ENCODE assay signal across 9 mouse cellular contexts in genomic region chr9:61898401-61898800, GRCm38 (mm10). TPM values are rescaled to one million over a fixed set of nuclear protein-coding genes. Genes with fewer than 3 reads are reported as not detected.
A peak's percentile ranks its signal among the peaks of the same experiment; 100 is the strongest.
DNase-seq lines count a peak whose midpoint lies in the region; ATAC-seq and TF ChIP-seq lines count a peak whose summit lies in the region.
"Had no signal": no experiment of that assay in that cellular context is flagged by ENCODE, and none has a peak within 500 bp of the region (broad histone marks: within the 10 kb centered on the region; RNA-seq: fewer than 3 reads in every experiment).

No protein-coding gene starts in this region.

- H3K4me1 ChIP-seq in kidney, embryonic 15.5 days = peaks cover 19% of the 10 kb centered on the region; the same call in 1 of the 2 replicates
- peaks cover 6% of the 10 kb centered on the region; the same call in 1 of the 2 replicates for H3K4me1 ChIP-seq in kidney, embryonic 14.5 days (ENCODE audit: control insufficient read depth, insufficient read depth, low read length)
- H3K4me1 ChIP-seq in liver, embryonic 11.5 days (replicated peaks; ENCODE audit: control insufficient read depth, insufficient read depth, low read length) = no peaks in the 10 kb centered on the region
- peaks cover 3% of the 10 kb centered on the region for H3K4me1 ChIP-seq in thymus, adult 2 months (replicated peaks; ENCODE audit: control insufficient read depth, insufficient read depth, low read length)

- H3K9me3 ChIP-seq in kidney, embryonic 15.5 days (replicated peaks) = no peaks in the 10 kb centered on the region
- no peaks in the 10 kb centered on the region for H3K9me3 ChIP-seq in kidney, embryonic 14.5 days (ENCODE audit: control insufficient read depth, low read length)
- no peaks in the 10 kb centered on the region for H3K9me3 ChIP-seq in liver, embryonic 11.5 days (ENCODE audit: control insufficient read depth, low read length)
- H3K9me3 ChIP-seq: neural tube, embryonic 12.5 days had no signal

- H3K27me3 ChIP-seq in kidney, embryonic 15.5 days = peaks cover 47% of the 10 kb centered on the region
- peaks cover 13% of the 10 kb centered on the region for H3K27me3 ChIP-seq in kidney, embryonic 14.5 days (ENCODE audit: control insufficient read depth, insufficient read depth, low read length)
- peaks cover 39% of the 10 kb centered on the region for H3K27me3 ChIP-seq in liver, embryonic 11.5 days (replicated peaks; ENCODE audit: control insufficient read depth, insufficient read depth, low read length)
- H3K27me3 ChIP-seq in thymus, adult 2 months (ENCODE audit: control insufficient read depth, insufficient read depth, low read length) = no peaks in the 10 kb centered on the region

- H3K4me3 ChIP-seq in kidney, embryonic 15.5 days (replicated peaks) = no peak overlapping the region
- H3K4me3 ChIP-seq in gastrocnemius, adult 2 months = no peak overlapping the region
- no peak overlapping the region for H3K4me3 ChIP-seq in kidney, embryonic 14.5 days (ENCODE audit: low read length)
- H3K4me3 ChIP-seq in liver, embryonic 11.5 days (ENCODE audit: low read depth, low read length) = no peak overlapping the region
- H3K4me3 ChIP-seq in thymus, adult 2 months (ENCODE audit: control insufficient read depth, insufficient read depth, low read length) = no peak overlapping the region
- H3K4me3 ChIP-seq: neural tube, embryonic 12.5 days had no signal

- 1% methylated on average over 8 of the region's 8 CpGs for WGBS in kidney, embryonic 15.5 days
- 2% methylated on average over 8 of the region's 8 CpGs for whole genome bisulfite sequencing in kidney, embryonic 14.5 days
- WGBS in liver, embryonic 11.5 days = 5% methylated on average over 8 of the region's 8 CpGs
- WGBS in thymus, adult 2 months = 4% methylated on average over 8 of the region's 8 CpGs

- H3K27ac ChIP-seq in kidney, embryonic 15.5 days = no peak overlapping the region
- H3K27ac ChIP-seq in gastrocnemius, adult 2 months = no peak overlapping the region
- no peak overlapping the region for H3K27ac ChIP-seq in kidney, embryonic 14.5 days (ENCODE audit: low read depth, low read length)
- H3K27ac ChIP-seq in liver, embryonic 11.5 days (ENCODE audit: low read depth, low read length) = no peak overlapping the region
- H3K27ac ChIP-seq in thymus, adult 2 months (ENCODE audit: control insufficient read depth, insufficient read depth, low read length) = no peak overlapping the region
- H3K27ac ChIP-seq: neural tube, embryonic 12.5 days had no signal

- no peak overlapping the region for H3K9ac ChIP-seq in kidney, embryonic 15.5 days
- H3K9ac ChIP-seq in kidney, embryonic 14.5 days (ENCODE audit: low read depth, low read length) = no peak overlapping the region
- H3K9ac ChIP-seq in liver, embryonic 11.5 days (ENCODE audit: low read depth, low read length) = no peak overlapping the region
- H3K9ac ChIP-seq: neural tube, embryonic 12.5 days had no signal

- no peak for TF ChIP-seq POLR2A in thymus, adult 2 months (IDR thresholded peaks at IDR 0.05; ENCODE audit: control insufficient read depth, extremely low read depth, insufficient read depth, low read length, poor library complexity)

- no peaks in the 10 kb centered on the region for H3K36me3 ChIP-seq in kidney, embryonic 15.5 days
- H3K36me3 ChIP-seq in kidney, embryonic 14.5 days (ENCODE audit: control insufficient read depth, insufficient read depth, low read length) = no peaks in the 10 kb centered on the region
- H3K36me3 ChIP-seq in liver, embryonic 11.5 days (ENCODE audit: control insufficient read depth, insufficient read depth, low read length) = no peaks in the 10 kb centered on the region
- H3K36me3 ChIP-seq in thymus, adult 2 months (ENCODE audit: control insufficient read depth, insufficient read depth, low read length) = no peaks in the 10 kb centered on the region
- H3K36me3 ChIP-seq: neural tube, embryonic 12.5 days had no signal

- H3K4me2 ChIP-seq in kidney, embryonic 15.5 days = no peak overlapping the region
- no peak overlapping the region for H3K4me2 ChIP-seq in kidney, embryonic 14.5 days (replicated peaks; ENCODE audit: low read depth, low read length)
- no peak overlapping the region for H3K4me2 ChIP-seq in liver, embryonic 11.5 days
- H3K4me2 ChIP-seq: neural tube, embryonic 12.5 days had no signal

- peak; percentile 63 for DNase-seq in kidney, adult 11 months
- peak; percentile 79 to 81 for DNase-seq in cerebellum, postnatal 36 days
- DNase-seq in gastrocnemius, adult 2 months = peak; percentile 83
- peak; percentile 80 for DNase-seq in liver, embryonic 11.5 days (ENCODE audit: low spot score)
- peak; percentile 38 for DNase-seq in ovary, adult 18-20 months (ENCODE audit: low spot score)
- peak; percentile 76 for DNase-seq in thymus, adult 2 months

- TF ChIP-seq CTCF in gastrocnemius, adult 2 months (IDR thresholded peaks at IDR 0.05) = peak; percentile 93
- peak; percentile 90 for TF ChIP-seq CTCF in thymus, adult 2 months (IDR thresholded peaks at IDR 0.05; ENCODE audit: borderline replicate concordance, control insufficient read depth, extremely low read depth, insufficient read depth, low read length, poor library complexity)

- intact Hi-C loops in gastrocnemius, adult 2 months (cut with DNase I) = loop anchor here (2.0 to 10.0 kb wide), 3 partner anchors 584 to 1004 kb away; no protein-coding TSS in a partner anchor

- ATAC-seq in kidney, embryonic 15.5 days (replicated peaks; ENCODE audit: low FRiP score) = no peak
- ATAC-seq in kidney, embryonic 14.5 days (ENCODE audit: low FRiP score, low TSS enrichment) = peak; percentile 17; the same call in 1 of the 2 replicates
- no peak for ATAC-seq in liver, embryonic 11.5 days (replicated peaks; ENCODE audit: low FRiP score)

RNA-seq across cellular contexts. Expression of gene Rplp1, which starts 15.9 kb away (rescaled TPM):
- 1,379 and 1,393 TPM in 2 replicates for polyA plus RNA-seq in kidney, embryonic 15.5 days (2015; fragmentation: Nextera tagmentation; extraction: Ambion mirVana)
- 1,000 to 10,000 TPM; 1,321 to 1,510 TPM for total RNA-seq in gastrocnemius, adult 2 months (2021)
- polyA plus RNA-seq in kidney, embryonic 14.5 days (2014; fragmentation: Nextera tagmentation; extraction: Ambion mirVana) = 1,603 and 2,211 TPM in 2 replicates
- 1,876 and 2,139 TPM in 2 replicates for polyA plus RNA-seq in liver, embryonic 11.5 days (2014; fragmentation: Nextera tagmentation; extraction: Ambion mirVana)
- polyA plus RNA-seq in thymus, adult 2 months (2012; rRNA removed) = 8,905 and 10,824 TPM in 2 replicates

RNA-seq across cellular contexts. Expression of gene Kif23, which starts 48.2 kb away (rescaled TPM):
- polyA plus RNA-seq in kidney, embryonic 15.5 days (2015; fragmentation: Nextera tagmentation; extraction: Ambion mirVana) = 123 and 127 TPM in 2 replicates
- 1 to 10 TPM in 1 of 2 experiments, under 1 TPM in 1; 0.69 to 1.5 TPM for total RNA-seq in gastrocnemius, adult 2 months (2021)
- polyA plus RNA-seq in kidney, embryonic 14.5 days (2014; fragmentation: Nextera tagmentation; extraction: Ambion mirVana) = 94.6 and 128 TPM in 2 replicates
- 85.1 and 93.8 TPM in 2 replicates for polyA plus RNA-seq in liver, embryonic 11.5 days (2014; fragmentation: Nextera tagmentation; extraction: Ambion mirVana)
- 28.4 and 33.1 TPM in 2 replicates for polyA plus RNA-seq in thymus, adult 2 months (2012; rRNA removed)
